In genomic region chr5:98574711-98575470, GRCm38 (mm10) we compare ENCODE assay signal across 14 mouse cellular contexts. TPM values are rescaled to one million over a fixed set of nuclear protein-coding genes. Genes with fewer than 3 reads are reported as not detected.
A peak's percentile ranks its signal among the peaks of the same experiment; 100 is the strongest.
DNase-seq lines count a peak whose midpoint lies in the region; ATAC-seq and TF ChIP-seq lines count a peak whose summit lies in the region.
"Had no signal": no experiment of that assay in that cellular context is flagged by ENCODE, and none has a peak within 500 bp of the region (broad histone marks: within the 10 kb centered on the region; RNA-seq: fewer than 3 reads in every experiment).

No protein-coding gene starts in this region.

- no peak for DNase-seq in hindbrain, embryonic 11.5 days (ENCODE audit: low spot score)
- peak; percentile 61 for DNase-seq in embryo, embryonic 11 days
- peak; percentile 21 for DNase-seq in forebrain, postnatal 0 days
- no peak for DNase-seq in gastrocnemius, adult 18-20 months (ENCODE audit: low spot score)
- DNase-seq in natural killer cell, adult 2 months (ENCODE audit: low spot score in 2 of 2), result no peak
- DNase-seq: B cell, adult 2 months; gastrocnemius, postnatal 36 days; thymus, postnatal 4 days had no signal

- no peaks in the 10 kb centered on the region for H3K36me3 ChIP-seq in hindbrain, embryonic 13.5 days
- no peaks in the 10 kb centered on the region for H3K36me3 ChIP-seq in hindbrain, embryonic 11.5 days (ENCODE audit: control insufficient read depth, insufficient read depth, low read length)
- no peaks in the 10 kb centered on the region for H3K36me3 ChIP-seq in forebrain, postnatal 0 days (ENCODE audit: insufficient read depth)
- no peaks in the 10 kb centered on the region for H3K36me3 ChIP-seq in midbrain, embryonic 12.5 days

- 0 out of 2 replicates have a peak overlapping the region, but pooled peaks have one; percentile 52 for H3K27ac ChIP-seq in hindbrain, embryonic 13.5 days
- no peak overlapping the region for H3K27ac ChIP-seq in hindbrain, embryonic 11.5 days (ENCODE audit: low read depth, low read length)
- H3K27ac ChIP-seq in forebrain, postnatal 0 days (ENCODE audit: low read depth, low read length), result no peak overlapping the region
- no peak overlapping the region; the same call in 1 of the 2 replicates for H3K27ac ChIP-seq in midbrain, embryonic 12.5 days (replicated peaks)
- H3K27ac ChIP-seq: layer of hippocampus, adult 2 months had no signal

- no peak overlapping the region for H3K4me3 ChIP-seq in hindbrain, embryonic 13.5 days
- H3K4me3 ChIP-seq in hindbrain, embryonic 11.5 days (ENCODE audit: low read depth, low read length), result no peak overlapping the region
- H3K4me3 ChIP-seq in forebrain, postnatal 0 days (ENCODE audit: low read depth, low read length), result no peak overlapping the region
- H3K4me3 ChIP-seq in midbrain, embryonic 12.5 days, result no peak overlapping the region
- H3K4me3 ChIP-seq: layer of hippocampus, adult 2 months had no signal

- H3K4me1 ChIP-seq in hindbrain, embryonic 13.5 days (replicated peaks), result peaks cover 16% of the 10 kb centered on the region
- no peaks in the 10 kb centered on the region for H3K4me1 ChIP-seq in hindbrain, embryonic 11.5 days (replicated peaks; ENCODE audit: control insufficient read depth, insufficient read depth, low read length)
- H3K4me1 ChIP-seq in forebrain, postnatal 0 days (ENCODE audit: insufficient read depth), result no peaks in the 10 kb centered on the region
- peaks cover 4% of the 10 kb centered on the region; the same call in 1 of the 2 replicates for H3K4me1 ChIP-seq in midbrain, embryonic 12.5 days

- no peak for TF ChIP-seq CTCF in forebrain, postnatal 0 days (IDR thresholded peaks at IDR 0.05; ENCODE audit: low read depth)

- no peaks in the 10 kb centered on the region for H3K27me3 ChIP-seq in hindbrain, embryonic 13.5 days
- no peaks in the 10 kb centered on the region for H3K27me3 ChIP-seq in hindbrain, embryonic 11.5 days (ENCODE audit: control insufficient read depth, insufficient read depth, low read length)
- H3K27me3 ChIP-seq in forebrain, postnatal 0 days (ENCODE audit: insufficient read depth, low read length), result no peaks in the 10 kb centered on the region
- H3K27me3 ChIP-seq in midbrain, embryonic 12.5 days, result no peaks in the 10 kb centered on the region

- WGBS in hindbrain, embryonic 13.5 days, result 52% methylated on average over 12 of the region's 12 CpGs
- WGBS in hindbrain, embryonic 11.5 days, result 65% methylated on average over 12 of the region's 12 CpGs
- WGBS in forebrain, postnatal 0 days, result 25% methylated on average over 12 of the region's 12 CpGs
- 61% methylated on average over 12 of the region's 12 CpGs for WGBS in midbrain, embryonic 12.5 days

- H3K9ac ChIP-seq in hindbrain, embryonic 13.5 days, result no peak overlapping the region
- H3K9ac ChIP-seq in hindbrain, embryonic 11.5 days (ENCODE audit: low read depth, low read length), result no peak overlapping the region
- H3K9ac ChIP-seq in forebrain, postnatal 0 days, result no peak overlapping the region
- H3K9ac ChIP-seq in midbrain, embryonic 12.5 days (replicated peaks), result no peak overlapping the region

- H3K4me2 ChIP-seq in hindbrain, embryonic 13.5 days, result no peak overlapping the region
- no peak overlapping the region for H3K4me2 ChIP-seq in hindbrain, embryonic 11.5 days (replicated peaks; ENCODE audit: low read depth, low read length)
- no peak overlapping the region for H3K4me2 ChIP-seq in forebrain, postnatal 0 days (ENCODE audit: low read depth)
- H3K4me2 ChIP-seq in midbrain, embryonic 12.5 days (replicated peaks), result no peak overlapping the region
- H3K4me2 ChIP-seq: liver, embryonic 11.5 days had no signal

- ATAC-seq in hindbrain, embryonic 13.5 days (ENCODE audit: low FRiP score), result peak; percentile 43; the same call in 1 of the 2 replicates
- no peak for ATAC-seq in hindbrain, embryonic 11.5 days (ENCODE audit: low FRiP score)
- ATAC-seq in forebrain, postnatal 0 days, result no peak
- peak; percentile 23; the same call in 1 of the 2 replicates for ATAC-seq in midbrain, embryonic 12.5 days (ENCODE audit: low FRiP score, low read depth)
- no peak for ATAC-seq in inflammation-experienced regulatory T-cells, adult 6 months

- H3K9me3 ChIP-seq in hindbrain, embryonic 13.5 days, result no peaks in the 10 kb centered on the region
- H3K9me3 ChIP-seq in hindbrain, embryonic 11.5 days (ENCODE audit: control insufficient read depth, low read length), result no peaks in the 10 kb centered on the region
- H3K9me3 ChIP-seq in forebrain, postnatal 0 days (ENCODE audit: low read length), result no peaks in the 10 kb centered on the region
- no peaks in the 10 kb centered on the region for H3K9me3 ChIP-seq in midbrain, embryonic 12.5 days

RNA-seq across cellular contexts. Expression of gene Gm11111, which starts 22.4 kb away (rescaled TPM):
- not detected in 2 replicates for polyA plus RNA-seq in hindbrain, embryonic 13.5 days (2015; fragmentation: Nextera tagmentation; extraction: Ambion mirVana)
- not detected in 2 replicates for polyA plus RNA-seq in hindbrain, embryonic 11.5 days (2014; fragmentation: Nextera tagmentation; extraction: Ambion mirVana)
- total RNA-seq in forebrain, postnatal 0 days (2014; rRNA removed), result not detected in 2 replicates
- not detected in 2 replicates for polyA plus RNA-seq in forebrain, postnatal 0 days (2015; fragmentation: Nextera tagmentation; extraction: Ambion mirVana)
- polyA plus RNA-seq in midbrain, embryonic 12.5 days (2016; fragmentation: Nextera tagmentation; extraction: Ambion mirVana), result not detected in 2 replicates
- not detected for total RNA-seq in gastrocnemius, adult 18-20 months (2021)
- not detected for polyA plus RNA-seq in inflammation-experienced regulatory T-cells, adult 6 months (2017; shearing (Covaris generic))
- total RNA-seq: gastrocnemius, postnatal 36 days; layer of hippocampus, adult 2 months; monocyte, adult 5-6 weeks had no signal
- polyA plus RNA-seq: liver, embryonic 11.5 days had no signal

Comparison
In these comparisons a context has a peak if more than half of its experiments do, and no peak if none do; other contexts are left out.
1. ATAC-seq: peak in hindbrain, embryonic 13.5 days (single experiment) and midbrain, embryonic 12.5 days (single experiment); none in hindbrain, embryonic 11.5 days (single experiment), forebrain, postnatal 0 days (single experiment) and inflammation-experienced regulatory T-cells, adult 6 months (single experiment).
2. DNase-seq: peak in embryo, embryonic 11 days (single experiment) and forebrain, postnatal 0 days (single experiment); none in hindbrain, embryonic 11.5 days (single experiment), gastrocnemius, adult 18-20 months (single experiment) and natural killer cell, adult 2 months (0 of 2).